Mouse (Mus musculus) 3134 (cell line): Measurements from ENCODE around the gene Gm45713.
"Not testable (repeated sequence)": the region's sequence is repeated elsewhere in the genome, so short reads cannot be mapped to it uniquely, and the experiment has no call there.

ENCODE experiments used
- DNase-seq: peaks from one replicate; pipeline ENCODE4 v3.0.0-alpha.2; 2011; ENCODE audit warnings: low spot score; ENCODE audit not compliant: insufficient read length; ENCODE audit errors: extremely low read depth

The Gm45713 gene

GRCm38 (mm10) chr7:45135993-45136567 lies at the start of gene Gm45713, which contains the start of gene Flt3l:
Gm45713 (minus strand) TSS chr7:45136231.
Flt3l (minus strand) TSS chr7:45136432.
- DNase-seq = peak; percentile 86

- DNase-seq = no peak
Measured at GRCm38 (mm10) chr7:45183672-45184071, 47.6 kb upstream of the Gm45713 start.

- no peak for DNase-seq
Measured at GRCm38 (mm10) chr7:45182606-45183005, 46.6 kb upstream of the Gm45713 start.

- no peak for DNase-seq
Measured at GRCm38 (mm10) chr7:45182199-45182601, 46.2 kb upstream of the Gm45713 start.

GRCm38 (mm10) chr7:45181540-45181939 lies 45.5 kb upstream of the Gm45713 start:
- no peak for DNase-seq

- no peak for DNase-seq
Measured at GRCm38 (mm10) chr7:45180896-45181477, 45.0 kb upstream of the Gm45713 start, which contains the start of gene Pth2. Pth2 (plus strand) TSS chr7:45180995.

- no peak for DNase-seq
Measured at GRCm38 (mm10) chr7:45179469-45179868, 43.4 kb upstream of the Gm45713 start, which contains the start of gene Gfy. Gfy (minus strand) TSS chr7:45179569.

GRCm38 (mm10) chr7:45178550-45178949 lies 42.5 kb upstream of the Gm45713 start:
- no peak for DNase-seq

- DNase-seq = no peak
Measured at GRCm38 (mm10) chr7:45176356-45176755, 40.3 kb upstream of the Gm45713 start.

GRCm38 (mm10) chr7:45175929-45176328 lies 39.9 kb upstream of the Gm45713 start:
- no peak for DNase-seq

- DNase-seq = no peak
Measured at GRCm38 (mm10) chr7:45175398-45175797, 39.4 kb upstream of the Gm45713 start.

- DNase-seq = no peak
Measured at GRCm38 (mm10) chr7:45174567-45175280, 38.7 kb upstream of the Gm45713 start.

GRCm38 (mm10) chr7:45173772-45174171 lies 37.7 kb upstream of the Gm45713 start:
- not testable (repeated sequence) for DNase-seq

GRCm38 (mm10) chr7:45172974-45173373 lies 36.9 kb upstream of the Gm45713 start:
- DNase-seq = no peak

GRCm38 (mm10) chr7:45169495-45169894 lies 33.5 kb upstream of the Gm45713 start:
- DNase-seq = no peak

- no peak for DNase-seq
Measured at GRCm38 (mm10) chr7:45168656-45169055, 32.6 kb upstream of the Gm45713 start.

GRCm38 (mm10) chr7:45167761-45168445 lies 31.9 kb upstream of the Gm45713 start:
- no peak for DNase-seq

- no peak for DNase-seq
Measured at GRCm38 (mm10) chr7:45166950-45167401, 30.9 kb upstream of the Gm45713 start.

- DNase-seq = no peak
Measured at GRCm38 (mm10) chr7:45165701-45166100, 29.7 kb upstream of the Gm45713 start.

GRCm38 (mm10) chr7:45164833-45165232 lies 28.8 kb upstream of the Gm45713 start:
- DNase-seq = no peak
